Mouse (Mus musculus): ENCODE results near the gene Padi4. TPM values are rescaled to one million over a fixed set of nuclear protein-coding genes. Genes with fewer than 3 reads are reported as not detected.

Gene Padi4
- polyA plus RNA-seq (2017; shearing (Covaris generic)): 0.79 TPM

GRCm38 (mm10) chr4:140774025-140774800 is at the start of gene Padi4:
Padi4 (minus strand) TSS chr4:140774236.

GRCm38 (mm10) chr4:140810458-140811260 is 36.6 kb upstream of the Padi4 start, which contains the start of gene Padi3:
Padi3 (minus strand) TSS chr4:140810648.

GRCm38 (mm10) chr4:140742543-140742942 is 31.5 kb downstream of the Padi4 start, which contains the start of gene Padi6:
Padi6 (minus strand) TSS chr4:140742643.

GRCm38 (mm10) chr4:140700269-140701018 is 73.6 kb downstream of the Padi4 start, which contains the start of gene Rcc2:
Rcc2 (plus strand) TSS chr4:140700541.

Other genes with a start within 250 kb of the Padi4 start
- 0.45 TPM for gene Arhgef10l, start 108.2 kb downstream of the Padi4 start, polyA plus RNA-seq (2017; shearing (Covaris generic))
- gene Rcc2, start 73.7 kb downstream of the Padi4 start, polyA plus RNA-seq (2017; shearing (Covaris generic)): 91.0 TPM
- gene Padi6, start 31.6 kb downstream of the Padi4 start, polyA plus RNA-seq (2017; shearing (Covaris generic)): not detected
- 0.16 TPM for gene Padi3, start 36.4 kb upstream of the Padi4 start, polyA plus RNA-seq (2017; shearing (Covaris generic))
- gene Padi1, start 71.5 kb upstream of the Padi4 start, polyA plus RNA-seq (2017; shearing (Covaris generic)): not detected
- 15.8 TPM for gene Padi2, start 132.1 kb upstream of the Padi4 start, polyA plus RNA-seq (2017; shearing (Covaris generic))
- gene Sdhb, start 187.0 kb upstream of the Padi4 start, polyA plus RNA-seq (2017; shearing (Covaris generic)): 159 TPM
- 27.3 TPM for gene Atp13a2, start 212.6 kb upstream of the Padi4 start, polyA plus RNA-seq (2017; shearing (Covaris generic))
- gene Mfap2, start 236.2 kb upstream of the Padi4 start, polyA plus RNA-seq (2017; shearing (Covaris generic)): not detected